In genomic region chrX:159837379-159837778, GRCm38 (mm10) we compare ENCODE assay signal across 8 mouse cellular contexts.
DNase-seq lines count a peak whose midpoint lies in the region; ATAC-seq and TF ChIP-seq lines count a peak whose summit lies in the region.
"Had no signal": no experiment of that assay in that cellular context is flagged by ENCODE, and none has a peak within 500 bp of the region (broad histone marks: within the 10 kb centered on the region; RNA-seq: fewer than 3 reads in every experiment).

No protein-coding gene starts in this region.

- no peaks in the 10 kb centered on the region for H3K27me3 ChIP-seq in lung, postnatal 0 days (replicated peaks; ENCODE audit: insufficient read depth, low read length)
- H3K27me3 ChIP-seq in forebrain, postnatal 0 days (ENCODE audit: insufficient read depth, low read length) = no peaks in the 10 kb centered on the region
- H3K27me3 ChIP-seq in intestine, embryonic 15.5 days (replicated peaks) = no peaks in the 10 kb centered on the region
- H3K27me3 ChIP-seq: neural tube, embryonic 12.5 days had no signal

- no peak overlapping the region for H3K9ac ChIP-seq in lung, postnatal 0 days (replicated peaks; ENCODE audit: low read depth)
- H3K9ac ChIP-seq in forebrain, postnatal 0 days = no peak overlapping the region
- no peak overlapping the region for H3K9ac ChIP-seq in intestine, embryonic 15.5 days
- H3K9ac ChIP-seq: neural tube, embryonic 12.5 days had no signal

- peak; percentile 42 for DNase-seq in lung, postnatal 36 days
- no peak for DNase-seq in lung, postnatal 0 days (ENCODE audit: low spot score)
- peak; percentile 84 for DNase-seq in brain, adult 2 months (ENCODE audit: low read depth, low spot score)
- peak; percentile 74 for DNase-seq in forebrain, postnatal 0 days
- DNase-seq in thymus, postnatal 10 days (ENCODE audit: low spot score in 2 of 2) = no peak

- TF ChIP-seq CTCF in lung, postnatal 0 days (IDR thresholded peaks at IDR 0.05) = no peak
- TF ChIP-seq CTCF in forebrain, postnatal 0 days (IDR thresholded peaks at IDR 0.05; ENCODE audit: low read depth) = no peak

- no peak overlapping the region for H3K4me3 ChIP-seq in lung, postnatal 0 days (ENCODE audit: low read depth, low read length)
- H3K4me3 ChIP-seq in forebrain, postnatal 0 days (ENCODE audit: low read depth, low read length) = no peak overlapping the region
- no peak overlapping the region for H3K4me3 ChIP-seq in intestine, embryonic 15.5 days (replicated peaks)
- H3K4me3 ChIP-seq: neural tube, embryonic 12.5 days had no signal

- H3K9me3 ChIP-seq in lung, postnatal 0 days (ENCODE audit: low read length) = no peaks in the 10 kb centered on the region
- H3K9me3 ChIP-seq in forebrain, postnatal 0 days (ENCODE audit: low read length) = no peaks in the 10 kb centered on the region
- no peaks in the 10 kb centered on the region for H3K9me3 ChIP-seq in intestine, embryonic 15.5 days
- H3K9me3 ChIP-seq: neural tube, embryonic 12.5 days had no signal

- WGBS in lung, postnatal 0 days = 83% methylated on average over 1 of the region's 1 CpGs
- 33% methylated on average over 1 of the region's 1 CpGs for WGBS in forebrain, postnatal 0 days
- WGBS in intestine, embryonic 15.5 days = 78% methylated on average over 1 of the region's 1 CpGs

- no peaks in the 10 kb centered on the region for H3K36me3 ChIP-seq in lung, postnatal 0 days (ENCODE audit: insufficient read depth, low read length)
- H3K36me3 ChIP-seq in forebrain, postnatal 0 days (ENCODE audit: insufficient read depth) = no peaks in the 10 kb centered on the region
- H3K36me3 ChIP-seq in intestine, embryonic 15.5 days = no peaks in the 10 kb centered on the region
- H3K36me3 ChIP-seq: neural tube, embryonic 12.5 days had no signal

- no peaks in the 10 kb centered on the region for H3K4me1 ChIP-seq in lung, postnatal 0 days (ENCODE audit: insufficient read depth, low read depth, low read length)
- no peaks in the 10 kb centered on the region for H3K4me1 ChIP-seq in forebrain, postnatal 0 days (ENCODE audit: insufficient read depth)
- H3K4me1 ChIP-seq in intestine, embryonic 15.5 days (replicated peaks) = no peaks in the 10 kb centered on the region
- H3K4me1 ChIP-seq: neural tube, embryonic 12.5 days had no signal

- ATAC-seq in lung, postnatal 0 days = no peak
- peak; percentile 66 for ATAC-seq in forebrain, postnatal 0 days
- peak; percentile 46; the same call in 1 of the 2 replicates for ATAC-seq in neutrophil, adult 5-6 weeks (ENCODE audit: extremely low read depth, insufficient number of reproducible peaks, low FRiP score, poor library complexity, severe bottlenecking)
- ATAC-seq in intestine, embryonic 15.5 days = no peak

- H3K27ac ChIP-seq in lung, postnatal 0 days (ENCODE audit: low read length) = no peak overlapping the region
- no peak overlapping the region for H3K27ac ChIP-seq in forebrain, postnatal 0 days (ENCODE audit: low read depth, low read length)
- H3K27ac ChIP-seq in intestine, embryonic 15.5 days = no peak overlapping the region
- H3K27ac ChIP-seq: neural tube, embryonic 12.5 days had no signal

- TF ChIP-seq EP300 in lung, postnatal 0 days (IDR thresholded peaks at IDR 0.05) = no peak

- no peak overlapping the region for H3K4me2 ChIP-seq in lung, postnatal 0 days (replicated peaks; ENCODE audit: low read depth, low read length)
- H3K4me2 ChIP-seq in forebrain, postnatal 0 days (ENCODE audit: low read depth) = no peak overlapping the region
- H3K4me2 ChIP-seq in intestine, embryonic 15.5 days (replicated peaks) = no peak overlapping the region
- H3K4me2 ChIP-seq: neural tube, embryonic 12.5 days had no signal

Comparison
In these comparisons a context has a peak if more than half of its experiments do, and no peak if none do; other contexts are left out.
1. DNase-seq: peak in lung, postnatal 36 days (single experiment), brain, adult 2 months (single experiment) and forebrain, postnatal 0 days (single experiment); none in lung, postnatal 0 days (single experiment) and thymus, postnatal 10 days (0 of 2).
2. ATAC-seq: peak in forebrain, postnatal 0 days (single experiment) and neutrophil, adult 5-6 weeks (single experiment); none in lung, postnatal 0 days (single experiment) and intestine, embryonic 15.5 days (single experiment).